Mouse (Mus musculus) embryonic fibroblast, embryonic 13.5 days (primary cell): ENCODE measurements around the gene Nxph3.

Source experiments
- CTCF ChIP-seq: IDR thresholded peaks from 2 replicates; pipeline ENCODE4 v1.5.1; 2011; ENCODE audit warnings: mild to moderate bottlenecking, control low read depth, low read length, moderate library complexity, borderline replicate concordance; ENCODE audit not compliant: insufficient read depth
- POLR2A ChIP-seq: IDR thresholded peaks from 2 replicates; pipeline ENCODE4 v1.6.1; 2011; ENCODE audit warnings: low read depth, mild to moderate bottlenecking, control low read depth, low read length, moderate library complexity

- TF ChIP-seq CTCF = no peak
- TF ChIP-seq POLR2A = no peak
These were observed 6.6 kb downstream of the Nxph3 start for GRCm38 (mm10) chr11:95507785-95508184.
